Mouse (Mus musculus) layer of hippocampus, adult 18-20 months (tissue): Measurements from ENCODE around the gene Krtap28-10. TPM values are rescaled to one million over a fixed set of nuclear protein-coding genes. Genes with fewer than 3 reads are reported as not detected.

Experiments used
- DNase-seq, 2 experiments: peaks; one replicate each; pipeline ENCODE4 v3.0.0; 2022; ENCODE audit warnings: low spot score in 2 of 2
- long read RNA-seq: library from polyadenylated mRNA; stranded (forward); transcript quantifications from one replicate; pipeline ENCODE4 v2.0.0, GENCODE M21; 2021
- total RNA-seq, 2 experiments: library from RNA; stranded (reverse); gene quantifications; 2 replicates each; pipeline ENCODE4 v1.2.3; 2021

The Krtap28-10 gene
- total RNA-seq = not detected
- long read RNA-seq = 0 reads

DNA sequence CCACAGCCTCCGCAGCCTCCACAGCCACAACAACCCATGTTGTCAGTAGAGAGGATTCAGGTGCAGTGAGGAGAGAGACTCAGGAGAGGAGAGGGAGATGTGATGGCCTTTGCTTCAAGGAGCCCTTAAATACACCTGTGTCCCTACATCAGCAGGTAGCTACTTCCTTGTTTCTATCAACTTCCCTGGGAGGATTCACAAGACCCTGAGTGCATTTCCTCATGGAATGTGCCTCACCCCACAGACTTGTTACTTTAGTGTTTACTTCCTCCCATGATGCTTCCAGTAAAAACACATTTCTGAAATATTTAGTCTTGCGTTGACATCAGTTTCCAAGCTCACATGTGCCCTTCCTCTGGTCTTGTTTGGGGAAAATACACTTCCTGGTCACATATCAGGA lies at the start of gene Krtap28-10:
Krtap28-10 (minus strand) TSS at position 101 of the 400 bp plus-strand sequence.
- DNase-seq = no peak

DNA sequence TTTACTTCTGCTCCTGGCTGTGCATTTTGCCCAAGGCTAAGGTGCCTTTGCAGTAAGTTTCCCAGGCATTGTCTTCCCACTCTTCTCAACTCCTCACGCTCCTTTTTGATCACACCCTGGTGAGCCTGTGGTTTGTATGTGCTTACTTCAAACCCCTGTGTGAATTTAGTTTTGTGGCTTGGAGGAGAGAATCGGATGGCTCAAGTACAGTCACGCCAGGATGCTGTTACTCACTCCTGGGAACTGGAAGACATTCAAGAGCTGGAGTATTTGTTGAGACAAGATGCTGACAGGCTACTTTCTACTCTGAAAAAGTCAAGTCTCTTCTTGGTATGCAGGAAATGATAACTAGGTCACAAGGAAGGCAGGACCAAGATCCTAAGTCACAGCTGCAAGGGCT lies 49.0 kb upstream of the Krtap28-10 start:
- no peak for DNase-seq

DNA sequence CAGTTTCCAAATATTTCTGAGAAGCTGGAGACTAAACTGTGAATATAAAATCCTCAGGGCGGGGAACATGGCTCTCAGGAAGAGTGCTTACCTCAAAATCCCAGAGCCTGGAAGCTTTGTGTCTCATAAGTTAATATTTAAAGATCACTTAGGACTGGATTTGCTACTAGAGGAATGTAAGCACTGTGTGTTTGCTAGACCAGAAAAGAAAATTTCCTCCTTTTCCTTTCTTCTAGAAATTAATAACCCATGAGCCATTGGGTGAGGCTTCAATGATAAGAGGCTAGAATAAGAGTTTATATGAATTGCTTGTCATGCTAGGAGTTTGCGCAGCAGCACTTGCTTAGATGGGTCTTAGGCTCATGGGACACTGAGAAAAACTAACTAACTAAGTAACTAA lies 42.5 kb upstream of the Krtap28-10 start:
- no peak for DNase-seq

DNA sequence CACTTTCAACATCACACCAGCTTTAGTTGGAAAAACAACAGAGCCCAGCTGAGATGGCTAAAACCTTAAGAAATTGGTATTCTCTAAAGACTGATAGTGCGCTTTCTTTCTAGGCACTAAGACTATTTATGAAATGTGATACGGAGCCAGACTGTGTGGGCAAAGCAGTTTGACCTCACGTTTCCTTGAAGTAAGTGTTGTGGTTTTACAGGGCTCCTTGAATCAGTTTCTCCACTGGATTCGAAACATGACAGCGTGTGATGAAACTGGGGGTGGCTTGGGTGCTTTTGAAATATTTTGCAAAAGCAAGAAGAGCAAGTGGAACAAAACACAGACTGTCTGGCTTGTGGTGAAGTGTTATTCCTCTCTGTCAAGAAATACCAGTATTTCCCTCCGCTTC lies 34.7 kb upstream of the Krtap28-10 start:
- peak in 1 of 2 experiments; percentile 4 for DNase-seq

DNA sequence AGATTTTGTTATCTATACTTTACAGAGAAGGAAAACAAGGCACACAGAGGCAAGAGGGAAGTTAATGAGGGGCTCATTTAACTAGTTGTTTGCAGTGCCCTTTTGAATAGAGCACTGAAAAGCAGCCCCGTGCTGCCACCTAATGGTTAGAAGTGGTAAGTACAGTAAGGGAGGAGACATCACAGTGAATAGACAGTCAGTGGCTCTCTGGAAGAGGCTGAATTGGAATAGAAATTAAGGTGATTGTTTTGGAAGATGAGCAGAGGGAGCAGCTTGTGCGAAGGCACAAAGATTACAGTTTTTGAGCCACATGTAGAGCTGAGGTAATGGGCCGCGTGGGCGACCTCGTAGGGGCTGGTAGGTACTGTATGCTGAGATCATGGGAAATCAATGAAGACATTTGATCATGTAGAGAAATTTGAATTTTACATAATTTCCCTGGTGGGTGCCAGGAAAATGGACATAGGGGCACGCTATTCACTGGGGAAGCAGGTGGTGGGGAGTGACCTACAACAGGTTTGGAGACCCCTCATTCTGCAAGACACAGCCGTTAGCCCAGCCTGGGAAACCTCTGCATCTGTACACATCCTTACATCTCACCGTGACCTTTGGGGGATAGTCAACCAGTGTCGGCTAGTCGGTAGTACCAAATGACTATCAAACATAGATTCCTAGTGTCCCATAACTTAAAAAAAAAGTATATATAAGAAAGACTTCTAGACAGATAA lies 34.1 kb upstream of the Krtap28-10 start:
- peak; percentile 6 to 46 for DNase-seq

DNA sequence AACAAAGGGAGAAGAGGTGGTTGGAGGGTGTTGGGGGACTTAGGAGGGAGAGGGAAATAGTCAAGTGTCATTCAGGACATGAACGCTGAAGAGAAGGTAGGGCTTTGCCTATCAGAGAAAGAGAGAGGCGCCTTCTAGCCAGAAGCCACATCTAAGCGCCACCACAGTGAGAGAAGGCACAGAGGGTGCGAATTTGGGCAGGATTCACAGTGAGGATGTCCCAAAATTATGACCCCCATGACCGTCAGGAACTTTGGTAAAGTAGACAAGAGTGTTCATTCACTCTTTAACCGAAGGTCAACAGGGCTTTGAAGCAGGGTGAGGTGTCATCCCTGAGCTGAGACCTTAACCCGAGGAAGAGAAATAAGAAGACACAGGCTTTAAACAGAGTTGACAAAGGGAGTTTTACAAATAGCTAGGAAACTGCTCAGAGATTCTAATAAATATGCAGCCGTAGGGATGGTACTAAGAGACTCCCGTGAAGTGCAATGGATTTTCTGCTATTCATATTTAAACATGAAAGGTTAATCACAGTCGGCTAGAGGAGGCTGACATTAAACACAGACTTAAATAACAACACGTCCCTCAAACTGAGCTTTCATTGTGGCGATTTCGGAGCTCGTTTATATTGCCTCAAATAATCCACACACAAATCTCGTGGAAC lies 33.4 kb upstream of the Krtap28-10 start:
- no peak for DNase-seq

DNA sequence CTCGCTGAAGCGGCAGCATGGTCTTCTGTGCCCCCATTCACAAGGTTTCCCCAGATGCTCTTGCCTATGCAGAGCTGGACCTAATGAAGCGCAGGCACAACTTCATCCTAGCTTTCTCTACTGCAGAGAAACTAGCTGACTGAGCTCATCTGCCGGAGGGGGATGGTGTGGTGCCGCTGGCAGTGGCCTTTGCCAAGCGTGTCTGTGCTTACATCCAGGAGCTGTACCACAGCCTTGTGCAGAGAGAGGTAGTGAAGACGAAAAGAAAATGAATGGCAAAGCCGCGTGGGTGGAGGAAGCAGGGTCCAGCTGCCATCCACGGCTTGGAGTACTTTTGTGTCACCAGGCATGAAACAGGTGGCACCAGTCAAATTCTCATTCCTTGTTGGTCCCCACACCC lies 24.9 kb upstream of the Krtap28-10 start:
- DNase-seq = peak; percentile 7 to 9

DNA sequence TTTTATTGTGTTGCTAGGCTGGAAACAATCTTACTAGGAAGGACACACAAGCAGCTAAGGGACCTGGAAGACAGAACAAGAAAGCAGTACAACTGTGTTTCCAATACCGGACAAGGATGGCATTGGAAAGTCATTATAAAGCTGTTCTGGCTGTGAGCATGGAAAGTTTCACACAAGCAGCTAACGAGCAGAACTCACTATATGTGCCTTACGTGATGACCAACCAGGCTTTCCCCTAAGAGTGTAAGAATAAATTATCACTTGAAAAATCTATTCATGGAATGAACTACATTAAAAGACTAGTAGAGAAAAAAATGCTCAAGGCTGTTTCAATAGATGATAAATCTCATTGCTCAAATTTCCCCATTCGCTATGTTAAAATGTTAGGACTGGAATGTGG lies 24.3 kb upstream of the Krtap28-10 start:
- no peak for DNase-seq

DNA sequence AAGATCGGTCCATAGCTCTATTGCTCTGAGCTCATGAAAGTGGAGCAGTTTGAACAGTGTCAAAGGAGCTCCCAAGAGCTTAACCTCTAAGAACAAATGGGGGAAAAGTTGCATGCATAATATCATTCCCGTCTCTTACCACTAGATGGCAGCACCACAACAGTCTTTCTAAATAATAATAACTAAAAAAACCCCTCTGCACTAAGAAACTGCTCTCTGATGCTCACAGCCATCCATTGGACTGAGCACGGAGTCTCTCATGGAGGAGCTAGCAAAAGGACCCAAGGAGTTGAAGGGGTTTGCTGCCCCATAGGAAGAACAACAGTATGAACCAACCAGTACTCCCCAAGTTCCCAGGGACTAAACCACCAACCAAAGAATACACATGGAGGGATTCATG lies 22.6 kb upstream of the Krtap28-10 start:
- DNase-seq = peak in 1 of 2 experiments; percentile 35

DNA sequence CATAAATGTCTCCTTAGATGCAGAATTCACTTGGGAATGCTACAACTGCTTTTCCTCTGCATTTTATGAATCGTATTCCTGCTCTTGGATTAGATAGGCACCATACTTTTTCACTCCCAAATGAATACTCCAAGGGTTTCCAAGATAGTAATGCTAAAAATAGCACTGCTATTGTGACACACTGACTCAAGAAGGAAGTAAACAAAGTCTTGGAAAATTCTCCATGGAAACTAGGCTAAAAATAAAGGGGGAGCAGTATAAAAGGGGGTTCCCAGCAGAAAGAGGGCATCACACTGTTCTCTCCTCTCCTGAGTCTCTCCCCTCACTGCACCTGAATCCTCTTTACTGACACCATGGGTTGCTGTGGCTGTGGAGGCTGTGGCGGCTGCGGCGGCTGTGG lies 18.4 kb upstream of the Krtap28-10 start, which contains the start of gene Krtap28-13:
Krtap28-13 (plus strand) TSS at position 288 of the 400 bp plus-strand sequence.
- DNase-seq = no peak

DNA sequence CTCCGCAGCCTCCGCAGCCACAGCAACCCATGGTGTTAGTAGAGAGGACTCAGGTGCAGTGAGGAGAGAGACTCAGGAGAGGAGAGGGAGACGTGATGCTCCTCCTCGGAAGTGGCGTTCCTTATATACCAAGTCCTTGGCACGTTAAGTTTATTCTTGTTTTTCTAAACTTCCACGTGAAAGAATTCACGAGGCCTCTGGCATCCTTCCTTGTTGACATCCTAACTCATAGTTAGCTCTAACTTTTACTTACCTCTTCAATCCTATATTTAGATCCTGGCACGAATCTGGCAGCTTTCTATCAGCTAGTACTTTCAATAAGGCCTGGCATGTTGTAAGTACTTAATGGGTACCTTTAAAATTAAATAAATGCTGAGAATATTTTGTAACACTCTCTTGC lies 17.0 kb upstream of the Krtap28-10 start, which contains the start of gene A030005K14Rik:
A030005K14Rik (minus strand) TSS at position 101 of the 400 bp plus-strand sequence.
- DNase-seq = no peak

DNA sequence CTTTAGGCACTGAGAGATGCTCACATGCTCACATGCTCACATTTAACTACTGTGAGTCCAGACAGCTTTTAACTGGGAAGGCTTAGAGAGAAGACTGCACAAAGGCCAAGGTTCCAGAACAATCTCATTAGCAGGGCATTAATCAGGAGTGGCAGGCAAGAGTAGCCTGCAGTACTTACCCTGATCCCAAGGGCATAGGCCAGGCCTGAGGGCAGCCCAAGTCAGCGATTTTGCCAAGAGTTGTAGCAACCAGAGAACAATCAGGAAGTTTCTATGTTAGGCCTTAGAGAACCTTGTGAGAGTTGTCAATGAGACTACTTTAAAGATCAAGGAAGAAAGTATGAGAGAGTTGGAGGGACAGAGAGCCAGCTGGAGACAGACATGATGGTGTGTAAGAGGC lies 16.2 kb upstream of the Krtap28-10 start:
- DNase-seq = no peak

DNA sequence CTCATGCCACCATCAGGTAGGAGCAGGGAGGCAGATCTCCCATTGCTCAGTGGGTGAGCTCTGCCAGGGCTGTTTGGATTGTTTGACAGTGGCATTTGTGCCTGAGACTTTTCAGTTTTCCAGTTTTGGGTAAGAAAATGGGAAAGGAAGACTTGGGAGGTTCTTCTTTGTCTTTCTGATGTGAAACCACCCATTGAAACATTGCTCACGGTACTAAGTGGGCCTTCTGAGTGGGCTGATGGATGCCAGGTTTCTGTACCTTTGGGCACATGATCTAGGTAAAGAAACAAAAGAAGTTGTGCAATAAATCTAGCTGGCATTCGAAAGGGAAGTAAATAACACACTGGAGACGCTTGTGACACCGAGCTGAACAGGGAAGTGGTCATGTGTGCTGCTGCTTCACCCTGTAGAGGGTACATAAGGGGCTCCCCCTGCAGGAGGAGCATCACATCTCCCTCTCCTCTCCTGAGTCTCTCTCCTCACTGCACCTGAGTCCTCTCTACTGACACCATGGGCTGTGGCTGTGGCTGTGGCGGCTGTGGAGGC lies 2.7 kb upstream of the Krtap28-10 start, which contains the start of gene Gm47969:
Gm47969 (plus strand) TSS at position 51 of the 546 bp plus-strand sequence.
- DNase-seq = no peak

DNA sequence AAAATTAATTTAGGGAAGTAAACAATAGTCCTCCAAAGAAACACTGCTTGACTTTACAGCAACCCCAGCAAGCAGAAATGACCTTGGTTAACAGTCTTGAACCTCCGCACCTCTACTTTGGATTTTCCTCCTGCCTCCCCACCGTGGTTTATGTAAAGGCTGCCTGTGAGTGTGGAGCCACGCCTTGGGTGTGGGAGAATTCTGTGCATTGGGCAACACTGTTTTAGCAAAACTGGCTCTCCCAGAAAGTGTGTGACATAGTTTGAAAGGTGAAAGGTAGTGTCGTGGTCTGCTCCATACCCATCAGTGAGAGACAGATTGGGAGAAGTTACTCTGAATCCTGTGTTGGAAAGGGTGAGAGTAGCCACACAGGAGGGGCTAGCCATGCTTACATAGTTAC lies 3.2 kb downstream of the Krtap28-10 start:
- DNase-seq = no peak

DNA sequence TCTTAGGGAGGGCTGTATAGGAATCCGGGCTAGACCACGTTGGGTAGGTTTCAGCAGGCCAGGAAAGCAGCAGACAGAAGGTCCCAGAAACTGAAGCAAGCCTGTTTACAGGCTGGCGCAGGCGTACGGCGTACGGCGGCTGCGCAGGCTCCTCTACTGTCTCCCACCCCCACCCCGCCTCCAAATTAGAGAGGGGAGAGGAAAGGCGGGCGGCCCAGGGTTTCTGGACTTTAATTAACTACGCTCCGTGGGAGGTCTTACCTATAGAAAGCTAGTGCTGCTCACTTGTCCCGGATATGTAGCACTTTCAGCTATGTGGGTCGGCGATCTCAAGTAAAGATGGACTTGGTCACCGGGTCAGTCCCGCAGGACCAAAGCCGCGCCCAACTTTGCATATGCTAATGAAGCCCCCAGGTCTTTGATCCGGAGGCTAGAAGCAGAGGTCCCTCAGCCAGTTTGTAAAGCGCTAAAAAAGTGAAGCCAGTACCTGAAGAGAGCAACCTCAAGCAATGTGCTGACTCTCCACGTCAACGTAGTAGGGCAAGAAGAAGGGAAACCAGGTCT lies 4.1 kb downstream of the Krtap28-10 start, which contains the start of gene Slc19a3:
Slc19a3 (minus strand) TSS at position 340 of the 564 bp plus-strand sequence.
- DNase-seq = peak; percentile 28 to 63

DNA sequence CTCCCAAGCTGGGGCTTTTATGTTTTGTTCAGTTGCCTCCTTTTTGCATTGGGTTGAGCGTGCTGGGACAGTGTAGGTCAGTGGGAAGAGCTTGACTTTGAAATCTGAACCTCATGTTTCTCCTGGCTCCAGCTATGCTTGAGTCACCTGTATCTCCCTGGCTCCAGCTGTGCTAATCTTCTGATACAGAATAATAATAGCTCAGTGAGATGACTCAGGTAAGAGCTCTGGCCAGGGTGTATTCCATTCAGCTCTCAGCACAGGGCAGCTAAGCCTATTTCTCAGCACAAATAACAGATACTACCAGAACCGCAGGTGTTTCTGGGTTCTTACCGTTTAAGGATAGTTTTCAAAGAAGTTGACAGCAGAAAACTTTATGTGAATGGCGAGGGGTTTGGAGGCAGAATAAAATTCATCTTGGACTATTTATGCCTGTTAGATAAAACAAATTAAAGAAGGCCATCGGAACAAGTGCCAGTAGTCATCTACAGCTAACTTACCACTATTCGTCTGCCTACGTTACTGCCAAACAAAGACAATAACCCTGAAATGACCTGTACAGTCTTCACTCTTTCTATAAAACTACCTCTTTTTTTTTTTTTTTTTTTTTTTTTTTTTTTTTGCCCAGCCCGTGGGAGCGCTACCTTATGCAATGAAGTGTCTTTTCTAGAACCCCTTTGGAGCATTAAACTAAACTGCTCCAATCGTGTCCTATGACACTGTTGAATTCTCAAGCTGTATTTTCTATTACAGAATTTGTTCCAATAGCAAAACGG lies 5.2 kb downstream of the Krtap28-10 start:
- no peak for DNase-seq

DNA sequence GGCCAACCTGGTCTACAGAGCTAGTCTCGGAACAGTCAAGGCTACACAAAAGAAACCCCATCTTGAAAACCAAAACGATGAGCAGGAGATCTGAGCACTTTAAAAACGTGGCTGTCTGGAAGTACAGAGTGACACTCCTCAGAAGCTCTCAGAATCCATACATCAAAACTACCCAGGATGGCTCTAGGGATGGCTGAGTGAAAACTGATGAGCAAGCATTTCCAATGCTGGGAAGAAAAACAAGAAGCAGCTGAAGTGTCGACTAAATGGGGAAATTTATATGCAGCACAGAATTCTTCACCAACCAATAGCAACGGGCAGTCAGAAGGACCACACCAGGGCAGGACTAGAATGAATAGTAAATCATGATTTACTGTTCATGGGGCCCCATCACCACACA lies 7.8 kb downstream of the Krtap28-10 start:
- no peak for DNase-seq

DNA sequence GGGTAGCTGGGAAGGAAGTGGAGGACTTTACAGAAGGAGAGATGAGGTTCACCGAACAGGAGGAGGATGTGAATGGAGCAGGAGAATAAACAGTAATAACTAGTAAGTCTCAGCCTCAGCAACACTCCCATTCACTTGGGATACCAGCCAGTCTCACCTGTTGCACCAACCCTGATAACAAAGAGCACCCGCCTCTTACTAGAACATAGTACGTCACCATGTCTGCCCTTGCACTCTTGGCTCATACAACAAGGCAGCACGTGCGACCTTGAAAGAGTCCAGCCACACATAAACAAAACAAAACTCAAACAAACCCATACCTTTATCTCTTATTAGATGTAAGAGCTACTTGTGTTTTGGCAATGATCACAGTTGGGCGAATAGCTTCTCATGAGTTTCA lies 9.8 kb downstream of the Krtap28-10 start:
- DNase-seq = no peak

DNA sequence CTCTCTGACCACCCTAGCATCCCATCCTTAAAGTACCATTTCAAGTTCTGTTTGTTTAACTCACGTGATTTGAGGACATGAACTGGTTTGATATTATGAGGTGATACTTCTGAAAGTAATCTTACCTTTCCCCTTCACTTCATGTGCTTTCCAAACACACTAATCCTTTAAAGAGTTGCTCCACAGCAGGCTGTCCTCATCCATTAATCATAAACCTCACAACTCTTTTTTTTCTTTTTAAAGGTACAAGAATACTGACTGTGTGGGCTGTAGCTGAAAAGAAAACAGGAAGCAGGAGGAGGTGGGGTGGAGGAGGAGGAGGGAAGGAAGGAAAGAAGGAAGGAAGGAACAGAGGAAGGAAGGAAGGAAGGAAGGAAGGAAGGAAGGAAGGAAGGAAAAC lies 10.3 kb downstream of the Krtap28-10 start:
- DNase-seq = no peak

DNA sequence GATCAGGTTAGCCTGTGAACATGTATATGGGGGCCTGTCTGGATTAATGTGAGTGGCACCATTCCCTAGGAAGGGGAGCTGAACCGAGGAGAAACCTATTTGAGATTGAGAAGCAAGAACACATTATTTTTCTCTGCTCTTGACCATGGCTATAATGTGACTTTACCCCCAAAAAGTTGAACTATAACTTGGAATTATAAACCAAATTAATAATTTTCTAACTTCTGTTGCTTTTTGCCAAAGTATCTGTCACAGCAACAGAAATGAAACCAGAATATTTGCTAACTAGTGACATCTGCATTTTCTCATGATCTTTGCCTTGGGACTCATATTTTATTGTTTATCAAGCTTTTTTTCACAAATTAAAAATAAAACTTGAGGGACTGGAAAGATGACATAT lies 25.7 kb downstream of the Krtap28-10 start:
- DNase-seq = no peak

DNA sequence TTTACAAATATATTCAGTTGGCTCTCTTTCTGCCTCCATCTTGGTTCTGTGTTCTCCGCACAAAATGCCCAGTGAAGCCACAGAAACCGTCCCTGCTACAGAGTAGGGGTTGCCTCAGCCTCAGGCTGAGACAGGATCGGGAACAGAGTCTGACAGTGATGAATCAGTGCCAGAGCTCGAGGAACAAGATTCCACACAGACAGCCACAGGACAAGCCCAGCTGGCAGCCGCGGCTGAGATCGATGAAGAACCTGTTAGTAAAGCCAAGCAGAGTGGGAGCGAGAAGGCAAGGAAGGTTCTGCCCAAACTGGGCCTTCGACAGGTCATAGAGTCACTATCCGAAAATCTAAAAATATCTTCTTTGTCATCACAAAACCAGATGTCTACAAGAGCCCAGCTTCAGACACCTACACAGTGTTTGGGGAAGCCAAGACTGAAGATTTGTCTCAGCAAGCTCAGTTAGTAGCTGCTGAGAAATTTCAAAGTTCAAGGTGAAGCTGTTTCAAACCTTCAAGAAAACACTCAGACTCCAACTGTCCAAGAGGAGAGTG lies 26.9 kb downstream of the Krtap28-10 start:
- no peak for DNase-seq
